Mouse (Mus musculus) v-Abl transformed pro-B cells (cell line): ENCODE measurements around the gene Hdac8.

ENCODE experiments used
- in situ Hi-C, 2 experiments: fragments of 400-800 bp; cut with MboI; formaldehyde crosslinking; loops; one replicate each; pipeline ENCODE4 v1.15.1; 2025; ENCODE audit not compliant: unreplicated experiment in 2 of 2

The Hdac8 gene

DNA sequence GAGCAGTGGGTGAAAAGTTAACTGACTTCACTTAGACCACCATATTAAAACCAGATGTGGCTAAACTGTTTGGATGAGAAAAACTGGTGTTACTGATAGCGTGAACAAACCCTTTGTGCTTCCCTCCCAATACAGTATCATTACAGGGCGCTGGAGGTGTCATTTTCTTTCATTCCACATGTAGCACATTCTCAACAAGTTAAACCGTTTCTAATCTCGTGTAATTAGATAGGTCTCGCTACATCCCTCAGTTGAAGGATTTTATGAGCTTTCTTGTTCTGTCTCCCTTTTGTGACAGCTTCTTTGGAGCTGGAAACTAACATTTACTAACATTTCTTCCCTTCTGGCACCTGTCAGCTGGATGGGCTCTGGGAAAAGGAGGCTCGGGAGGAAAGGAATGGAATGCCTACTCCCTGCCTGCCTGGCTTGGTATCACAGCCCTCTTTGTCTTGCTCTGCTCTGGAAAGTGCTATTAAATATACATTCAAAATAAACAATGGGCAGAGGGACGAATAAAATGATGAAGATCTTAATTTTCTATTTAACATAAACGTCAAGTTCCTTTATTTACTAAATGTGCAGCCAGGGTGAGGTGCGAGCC is 156.2 kb downstream of the Hdac8 start:
- in situ Hi-C loops = no loop called here

- in situ Hi-C loops = no loop called here
Measured at GRCm38 (mm10) chrX:102341688-102342087, 163.5 kb downstream of the Hdac8 start.

DNA sequence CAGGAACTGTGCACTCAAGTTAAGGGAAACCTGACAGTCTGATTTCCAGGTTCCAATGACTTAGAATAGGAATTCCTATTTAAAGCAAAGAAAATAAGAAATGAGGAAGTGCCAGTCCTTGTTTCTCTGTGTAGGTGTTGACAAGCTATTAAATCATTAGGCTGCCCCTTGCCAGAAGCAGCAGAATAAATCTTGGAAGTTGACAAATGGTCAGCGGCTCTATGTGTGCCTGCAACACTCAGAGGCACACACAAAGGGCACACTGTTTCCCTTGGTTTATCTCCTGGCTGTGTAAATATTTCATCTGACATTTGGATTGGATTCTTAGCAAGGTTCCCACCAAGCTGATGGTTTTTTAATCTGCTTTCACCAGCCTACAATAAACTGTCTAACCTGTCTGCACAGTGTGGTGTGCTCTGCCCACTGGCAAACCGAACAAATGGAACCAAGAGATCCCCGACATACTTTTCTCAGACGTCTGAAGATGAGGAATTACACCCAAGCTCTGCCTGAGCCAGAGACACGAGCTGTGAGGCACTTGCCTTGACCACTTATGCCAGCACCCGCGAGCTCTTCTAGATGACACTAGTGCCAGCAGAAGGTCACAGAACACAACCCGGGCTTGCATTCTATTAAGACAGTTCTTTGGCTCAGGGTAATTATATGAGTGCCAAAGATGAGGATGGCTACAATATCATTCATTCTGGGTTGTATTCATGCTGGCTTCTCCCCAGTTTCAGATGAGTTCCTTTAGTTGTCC is 165.6 kb downstream of the Hdac8 start:
- in situ Hi-C loops = no loop called here

- in situ Hi-C loops = no loop called here
Measured at GRCm38 (mm10) chrX:102319696-102320095, 185.5 kb downstream of the Hdac8 start.

DNA sequence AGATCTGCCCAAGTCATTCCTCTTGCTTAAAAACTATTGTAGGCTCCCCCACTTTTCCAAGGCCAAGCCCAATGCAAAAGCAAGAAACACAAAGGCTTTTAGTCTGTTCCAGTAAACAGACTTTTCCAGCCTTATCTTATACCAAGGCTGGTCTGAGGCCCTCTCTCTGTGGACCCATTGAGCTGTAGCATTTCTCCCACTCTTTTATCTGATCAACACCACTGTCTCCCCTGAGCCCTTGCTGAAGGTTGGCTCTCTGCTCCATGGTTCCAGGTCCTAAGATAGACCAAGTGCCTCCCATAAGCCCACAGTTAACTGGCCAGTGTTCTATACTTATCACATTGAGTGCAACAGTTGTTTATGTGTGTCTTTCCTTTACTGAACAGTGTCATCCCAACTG is 185.9 kb downstream of the Hdac8 start:
- in situ Hi-C loops = no loop called here

DNA sequence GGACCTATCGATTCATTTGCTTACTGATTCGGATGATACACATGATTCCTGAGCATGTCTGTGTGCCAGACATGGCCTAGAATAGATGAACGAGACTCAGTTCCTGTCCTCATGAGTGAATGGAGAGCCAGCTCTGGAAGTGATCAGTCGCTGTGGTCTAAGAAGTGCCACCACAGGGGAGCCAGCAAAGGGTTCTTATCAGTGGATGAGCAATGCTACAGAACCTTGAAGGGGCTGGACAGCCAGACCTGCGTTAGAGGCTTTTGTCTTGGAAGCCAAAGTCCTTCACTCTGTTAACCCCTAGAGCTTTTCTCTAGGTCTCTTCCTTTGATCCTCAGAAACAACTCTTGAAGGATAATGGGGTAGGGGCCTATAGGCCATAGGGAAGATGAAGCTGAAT is 186.4 kb downstream of the Hdac8 start:
- in situ Hi-C loops = no loop called here

- in situ Hi-C loops = no loop called here
Measured at GRCm38 (mm10) chrX:102311119-102311518, 194.0 kb downstream of the Hdac8 start.

DNA sequence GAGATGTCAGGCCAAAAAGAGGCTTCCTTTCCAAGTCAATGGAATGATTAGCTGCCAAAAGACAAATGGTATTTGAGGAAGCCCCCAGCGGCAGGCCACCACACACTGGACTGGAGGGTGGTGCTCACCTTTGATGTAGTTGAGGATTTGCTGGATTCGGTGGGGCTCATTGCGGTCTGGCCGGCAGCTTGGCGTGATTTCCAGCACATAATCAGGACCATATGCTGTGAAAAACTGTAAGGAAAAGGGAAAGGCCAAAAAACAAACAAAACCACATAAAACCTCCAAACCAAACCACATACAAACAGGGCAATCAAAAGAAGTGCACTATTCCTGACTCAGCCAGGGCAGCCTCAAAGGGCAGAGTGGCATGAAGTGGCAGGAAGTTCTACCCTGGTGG is 197.6 kb downstream of the Hdac8 start:
- in situ Hi-C loops = no loop called here

GRCm38 (mm10) chrX:102305806-102306205 is 199.4 kb downstream of the Hdac8 start:
- in situ Hi-C loops = no loop called here

DNA sequence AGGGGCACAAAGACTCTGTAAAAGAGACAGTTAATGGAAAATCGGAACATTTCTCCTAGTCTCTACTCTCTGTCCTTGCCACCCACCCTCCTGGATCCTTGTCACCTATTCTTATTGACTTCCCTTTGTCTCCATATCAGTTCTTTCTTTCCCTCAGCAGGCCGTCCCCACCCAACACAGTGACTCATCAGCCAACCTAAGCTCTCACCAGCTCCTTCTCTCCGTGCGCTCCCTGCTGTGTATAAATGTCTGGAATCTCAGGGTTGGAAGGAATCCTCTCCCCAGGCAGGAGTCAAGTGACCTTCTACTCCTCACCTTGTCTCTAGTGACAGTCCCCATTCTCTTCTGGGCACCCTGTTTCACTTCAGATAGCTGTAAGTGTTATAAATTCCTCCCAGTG is 200.2 kb downstream of the Hdac8 start:
- in situ Hi-C loops = no loop called here

DNA sequence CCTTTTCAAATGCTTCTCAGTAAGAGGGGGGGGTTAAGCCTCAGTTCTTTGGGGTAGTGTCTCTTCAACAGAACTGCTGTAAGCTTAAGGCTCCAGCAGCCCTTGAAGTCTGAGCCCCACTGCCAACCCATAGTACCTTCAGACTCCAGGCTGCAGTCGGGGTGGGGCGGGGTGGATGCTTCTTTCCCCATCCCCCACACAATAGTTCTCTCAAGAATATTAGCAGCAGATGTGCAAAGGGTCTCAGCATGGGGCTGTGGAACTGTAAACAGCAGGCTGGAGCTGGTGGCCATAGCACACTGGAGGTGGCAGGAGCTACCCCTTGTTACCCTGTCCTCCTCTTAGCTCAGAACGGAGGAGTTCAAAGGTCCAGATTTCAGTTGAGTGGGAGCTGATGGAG is 202.7 kb downstream of the Hdac8 start:
- in situ Hi-C loops = no loop called here

GRCm38 (mm10) chrX:102284889-102285288 is 220.3 kb downstream of the Hdac8 start:
- in situ Hi-C loops = no loop called here

DNA sequence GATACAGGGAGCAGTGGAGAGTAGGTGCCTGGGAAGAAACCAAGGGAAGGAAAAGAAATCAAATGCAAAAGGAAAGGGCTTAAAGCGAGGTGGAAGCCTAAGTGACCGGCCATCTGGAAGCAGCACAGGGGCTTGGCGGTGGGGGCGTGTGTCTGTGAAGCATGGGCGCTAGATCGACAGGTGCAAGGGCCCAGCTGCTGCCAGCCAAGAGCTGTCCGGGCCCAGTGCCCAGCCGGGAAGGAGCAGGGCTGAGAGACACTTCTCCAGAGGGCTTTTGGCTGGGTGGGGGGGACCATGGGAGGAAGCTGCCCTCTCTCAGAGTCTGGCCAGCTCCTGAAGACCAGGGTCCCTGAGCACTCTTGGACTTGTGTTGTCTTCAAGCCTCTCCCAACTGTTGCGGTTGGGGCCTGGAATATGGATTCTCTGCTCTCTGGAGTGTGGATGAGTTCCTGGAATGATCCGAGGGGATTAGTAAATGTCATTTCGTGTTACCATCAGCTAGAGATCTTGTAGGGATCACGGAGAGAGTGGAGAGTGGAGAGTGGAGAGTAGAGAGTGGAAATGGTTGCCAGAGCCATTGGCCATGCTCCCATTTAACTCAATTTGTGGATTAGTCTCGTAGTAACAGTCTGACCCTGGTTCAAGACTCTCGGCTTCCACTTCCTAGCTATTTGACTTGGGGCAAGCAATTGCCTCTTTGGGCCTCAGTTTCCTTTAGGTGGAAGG is 242.4 kb downstream of the Hdac8 start:
- in situ Hi-C loops = no loop called here

- in situ Hi-C loops = no loop called here
Measured at GRCm38 (mm10) chrX:102259772-102260171, 245.4 kb downstream of the Hdac8 start.

GRCm38 (mm10) chrX:102253892-102254291 is 251.3 kb downstream of the Hdac8 start:
- in situ Hi-C loops = no loop called here

DNA sequence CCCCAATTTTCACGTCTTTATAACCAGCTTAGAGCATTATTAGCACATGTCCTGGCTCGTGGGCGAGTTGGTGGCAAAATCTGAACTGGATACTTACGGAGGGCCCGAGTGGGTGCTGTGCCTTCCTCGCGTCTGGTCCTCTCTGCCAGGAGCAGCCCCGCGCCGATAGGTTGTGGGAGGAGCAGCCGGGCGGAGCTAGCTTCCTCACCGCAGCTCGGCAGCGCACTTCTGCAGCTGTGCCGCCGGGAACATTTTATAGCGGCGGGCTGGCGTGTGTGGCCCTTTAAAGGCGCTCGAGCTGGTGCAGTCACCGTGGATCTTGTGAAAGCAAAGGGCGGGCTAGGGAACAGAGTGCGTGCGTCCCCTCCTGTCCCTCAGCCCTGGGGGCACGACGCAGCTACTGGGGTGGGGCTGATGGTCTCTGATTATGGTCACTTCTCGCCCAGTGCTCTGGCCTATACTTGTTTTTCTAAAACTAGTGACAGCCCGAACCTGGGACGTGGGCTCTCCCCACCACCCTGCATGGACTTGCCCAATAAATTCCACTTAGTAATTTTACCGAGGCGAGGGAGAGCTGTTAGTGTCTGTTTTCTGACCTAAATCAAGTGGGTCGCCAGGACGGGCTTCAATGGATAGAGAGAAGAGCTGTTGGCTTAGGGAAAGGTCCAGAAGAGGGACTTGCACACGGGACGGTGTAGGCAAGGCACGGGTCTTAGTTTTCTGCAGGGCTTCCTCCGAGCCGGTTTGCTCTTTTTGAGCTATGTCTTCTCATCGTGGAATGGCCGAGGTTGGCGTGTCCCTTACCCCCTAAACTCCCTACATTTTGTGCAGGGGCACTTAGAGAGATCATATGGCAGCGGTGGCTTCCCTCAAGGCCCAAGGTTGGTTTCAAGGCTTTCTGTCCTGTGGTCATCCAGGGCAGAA is 253.0 kb downstream of the Hdac8 start, which contains the start of gene Cited1:
Cited1 (minus strand) TSS at position 245 of the 924 bp plus-strand sequence.
- in situ Hi-C loops = no loop called here

DNA sequence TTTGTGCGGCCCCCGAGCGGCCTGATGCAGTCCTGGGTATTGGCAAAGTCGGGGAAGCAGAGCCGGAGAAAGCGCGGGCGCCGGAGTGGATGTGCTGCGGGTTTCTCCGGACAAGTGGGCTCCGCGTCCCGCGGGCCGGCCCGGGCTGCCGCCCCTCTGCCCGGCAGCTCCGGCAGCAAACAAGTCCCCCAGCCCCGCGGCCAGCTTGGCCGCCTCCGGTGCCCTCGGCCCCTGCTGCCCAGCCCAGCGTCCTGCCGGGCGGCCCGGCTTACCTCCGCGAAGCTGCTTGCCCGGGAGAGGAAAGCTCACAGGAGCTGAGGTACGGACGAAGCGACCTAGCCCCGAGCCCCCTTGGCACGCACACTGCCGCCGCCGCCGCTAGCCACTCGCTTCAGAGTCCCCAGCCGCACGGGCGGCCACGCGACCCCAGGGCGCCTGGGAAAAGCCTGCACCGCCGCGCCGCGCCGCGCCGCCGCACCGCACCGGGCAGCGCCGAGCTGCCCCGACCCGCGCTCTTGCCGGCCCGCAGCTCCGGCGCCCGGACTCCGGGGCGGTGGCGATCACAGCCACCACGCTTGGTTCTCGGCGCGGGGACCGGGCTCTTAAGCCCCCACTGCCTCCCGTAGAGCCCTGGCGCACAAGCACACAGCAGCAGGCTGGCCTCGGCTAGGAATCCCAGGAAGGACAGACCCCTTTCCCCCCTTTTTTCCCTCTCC is 253.8 kb downstream of the Hdac8 start:
- in situ Hi-C loops = no loop called here

- in situ Hi-C loops = no loop called here
Measured at GRCm38 (mm10) chrX:102250891-102251170, 254.3 kb downstream of the Hdac8 start.

- in situ Hi-C loops = no loop called here
Measured at GRCm38 (mm10) chrX:102250150-102250890, 254.8 kb downstream of the Hdac8 start.

DNA sequence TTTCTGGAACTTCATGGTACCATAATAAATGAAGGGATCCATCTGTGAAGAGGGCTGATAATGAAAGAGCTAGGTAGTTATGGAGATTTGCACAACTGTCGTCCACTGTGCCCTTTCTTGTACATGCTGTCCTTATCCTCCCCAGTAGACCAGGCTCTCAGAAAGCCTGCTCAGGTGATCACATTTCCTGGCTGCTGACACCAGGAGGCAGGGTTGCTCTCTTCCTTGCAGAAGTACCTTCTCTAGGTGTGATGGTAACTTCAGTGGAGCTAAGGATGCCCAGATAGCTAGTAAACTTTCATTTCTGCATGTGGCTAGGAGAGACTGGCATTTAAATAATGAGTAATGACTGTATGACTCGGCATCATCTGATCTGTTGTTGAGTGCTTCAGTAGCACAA is 260.8 kb downstream of the Hdac8 start:
- in situ Hi-C loops = no loop called here
